ENCODE assay signal across 18 mouse cellular contexts in genomic region chr1:92874011-92874410, GRCm38 (mm10). TPM values are rescaled to one million over a fixed set of nuclear protein-coding genes. Genes with fewer than 3 reads are reported as not detected.
"Had no signal": no experiment of that assay in that cellular context is flagged by ENCODE, and none has a peak within 500 bp of the region (broad histone marks: within the 10 kb centered on the region; RNA-seq: fewer than 3 reads in every experiment).

No protein-coding gene starts in this region.

- H3K9ac ChIP-seq: intestine, embryonic 15.5 days; limb, embryonic 13.5 days; liver, embryonic 12.5 days; liver, embryonic 15.5 days; lung, embryonic 15.5 days had no signal

- H3K4me3 ChIP-seq: intestine, embryonic 15.5 days; limb, embryonic 10.5 days; limb, embryonic 13.5 days; liver, embryonic 12.5 days; liver, embryonic 15.5 days; lung, embryonic 15.5 days had no signal

- H3K4me1 ChIP-seq: intestine, embryonic 15.5 days; limb, embryonic 13.5 days; liver, embryonic 12.5 days; liver, embryonic 15.5 days; lung, embryonic 15.5 days had no signal

- H3K9me3 ChIP-seq: intestine, embryonic 15.5 days; limb, embryonic 10.5 days; limb, embryonic 13.5 days; liver, embryonic 12.5 days; liver, embryonic 15.5 days; lung, embryonic 15.5 days had no signal

- H3K36me3 ChIP-seq: intestine, embryonic 15.5 days; limb, embryonic 10.5 days; limb, embryonic 13.5 days; liver, embryonic 12.5 days; liver, embryonic 15.5 days; lung, embryonic 15.5 days had no signal

- H3K27me3 ChIP-seq: intestine, embryonic 15.5 days; liver, embryonic 12.5 days; liver, embryonic 15.5 days; lung, embryonic 15.5 days had no signal

- H3K4me2 ChIP-seq: intestine, embryonic 15.5 days; limb, embryonic 13.5 days; liver, embryonic 12.5 days; liver, embryonic 15.5 days; lung, embryonic 15.5 days; midbrain, embryonic 11.5 days had no signal

- ATAC-seq: intestine, embryonic 15.5 days; liver, embryonic 12.5 days had no signal

- DNase-seq: liver; lung, adult 18-20 months; lung, postnatal 14 days; lung, postnatal 4 days; midbrain, embryonic 14.5 days; thymus, adult 2 months; thymus, postnatal 14 days; thymus, postnatal 4 days had no signal

- H3K27ac ChIP-seq: intestine, embryonic 15.5 days; kidney, postnatal 0 days; limb, embryonic 10.5 days; limb, embryonic 13.5 days; liver, embryonic 12.5 days; liver, embryonic 15.5 days; lung, embryonic 15.5 days had no signal

RNA-seq across cellular contexts. Expression of gene Ankmy1, which starts 28.7 kb away (rescaled TPM):
- total RNA-seq: midbrain, postnatal 0 days had no signal
- polyA plus RNA-seq: small intestine, adult 2 months had no signal
